Mouse (Mus musculus) liver, postnatal 0 days (tissue): ENCODE measurements at regions not wholly inside any gene's neighbourhood (a gene's known extent, or its start where the extent isn't known, plus 50 kb on each side); places are given as distances from the start of the nearest gene placed in this dataset.

Experiments used
- ATAC-seq: fragments of 200-750 bp; cut with Nextera tagmentation; 2 replicates; pipeline ENCODE4 v1.8.0; 2017; ENCODE audit warnings: mild to moderate bottlenecking, moderate library complexity
- DNase-seq: peaks from one replicate; pipeline ENCODE4 v3.0.0-alpha.2; 2016
- H3K27ac ChIP-seq: fragments of 300-500 bp; sonication (generic); 2 replicates; pipeline ENCODE4 v1.5.1; 2014; ENCODE audit warnings: antibody characterized with exemption, moderate library complexity, mild to moderate bottlenecking, low read depth
- H3K27me3 ChIP-seq: fragments of 300-500 bp; sonication (generic); 2 replicates; pipeline ENCODE4 v1.6.1; 2014; ENCODE audit warnings: low read length, control low read depth, mixed read lengths; ENCODE audit not compliant: insufficient read depth
- H3K36me3 ChIP-seq: fragments of 300-500 bp; sonication (generic); replicated peaks from 2 replicates; pipeline ENCODE4 v1.6.1; 2014; ENCODE audit warnings: mild to moderate bottlenecking, control low read depth, low read length, moderate library complexity, mixed read lengths; ENCODE audit not compliant: insufficient read depth
- H3K4me1 ChIP-seq: fragments of 300-500 bp; sonication (generic); 2 replicates; pipeline ENCODE4 v1.6.1; 2014; ENCODE audit warnings: antibody characterized with exemption, mild to moderate bottlenecking, control low read depth; ENCODE audit not compliant: insufficient read depth
- H3K4me2 ChIP-seq: fragments of 300-500 bp; sonication (generic); 2 replicates; pipeline ENCODE4 v1.6.1; 2014; ENCODE audit warnings: low read depth, mild to moderate bottlenecking, low read length, moderate library complexity, mixed read lengths
- H3K4me3 ChIP-seq: fragments of 300-500 bp; sonication (generic); 2 replicates; pipeline ENCODE4 v1.5.1; 2014; ENCODE audit warnings: low read depth, low read length
- H3K9ac ChIP-seq: fragments of 300-500 bp; sonication (generic); replicated peaks from 2 replicates; pipeline ENCODE4 v1.6.1; 2014; ENCODE audit warnings: mild to moderate bottlenecking, moderate library complexity
- H3K9me3 ChIP-seq: fragments of 300-500 bp; sonication (generic); 2 replicates; pipeline ENCODE4 v1.6.1; 2016; ENCODE audit warnings: mild to moderate bottlenecking, control low read depth, low read length, mixed read lengths
- CTCF ChIP-seq: sonication (generic); IDR thresholded peaks from 2 replicates; pipeline ENCODE4 v1.5.1; 2016; ENCODE audit warnings: antibody characterized with exemption, low read depth
- EP300 ChIP-seq: IDR thresholded peaks from 2 replicates; pipeline ENCODE4 v1.6.1; 2016; ENCODE audit warnings: antibody characterized with exemption, low read depth, mild to moderate bottlenecking
- WGBS: fragments of 180-500 bp; shearing (Covaris S2); extraction: QIAGEN DNeasy Blood & Tissue Kit; methylation state at CpG from one replicate; pipeline ENCODE4 v1.1.7; 2014; ENCODE audit not compliant: insufficient replicate concordance; 5-methylcytosine and 5-hydroxymethylcytosine counted together

DNA sequence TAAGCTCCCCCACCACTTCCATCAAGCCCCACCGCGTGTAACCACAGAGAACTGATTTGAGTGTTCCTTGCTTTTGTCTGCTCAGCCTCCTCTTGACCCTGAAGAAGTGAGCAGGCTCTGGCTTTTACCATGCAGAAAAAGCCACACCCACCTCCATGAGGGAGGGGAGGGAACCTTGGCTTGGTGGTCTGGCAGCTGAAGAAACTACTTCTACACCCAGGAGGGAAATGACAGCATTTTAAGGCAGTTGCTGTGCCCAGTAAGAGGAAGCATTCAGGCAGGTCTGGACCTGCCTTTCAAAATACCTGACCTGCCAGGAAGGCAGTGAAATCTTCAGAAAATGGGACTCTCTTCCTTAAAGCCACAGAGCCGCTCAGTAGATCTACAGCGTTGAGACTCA, 156.9 kb upstream of the Ofcc1 start:
- H3K27ac ChIP-seq, result no peak overlapping the region
- no peak overlapping the region for H3K9ac ChIP-seq
- WGBS, result 54% methylated on average over 4 of the region's 4 CpGs
- no peaks in the 10 kb centered on the region for H3K9me3 ChIP-seq
- H3K4me2 ChIP-seq, result no peak overlapping the region
- no peaks in the 10 kb centered on the region for H3K4me1 ChIP-seq
- no peaks in the 10 kb centered on the region for H3K27me3 ChIP-seq
- TF ChIP-seq CTCF, result no peak
- TF ChIP-seq EP300, result no peak
- no peak overlapping the region for H3K4me3 ChIP-seq
- ATAC-seq (no peak), DNase-seq (no peak)
- no peaks in the 10 kb centered on the region for H3K36me3 ChIP-seq

DNA sequence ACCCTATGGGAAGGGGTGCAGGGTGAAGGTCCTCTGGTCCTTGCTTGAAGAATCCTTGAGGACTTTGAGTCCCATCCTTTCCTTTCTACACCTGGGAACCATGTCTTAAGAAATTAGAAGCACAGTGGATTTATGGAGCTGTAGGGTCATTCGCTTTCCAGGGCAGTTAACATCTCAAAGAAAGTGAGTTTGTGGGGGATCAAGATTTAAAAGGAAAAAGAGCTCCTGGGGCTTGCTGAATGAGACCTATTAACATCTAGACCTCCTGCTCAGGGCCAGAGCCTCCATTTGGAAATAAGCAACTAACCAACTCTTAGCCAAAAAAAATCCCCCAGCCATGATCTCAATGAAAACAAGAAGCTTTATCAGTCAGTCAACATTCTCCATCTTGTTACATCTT, 148.0 kb upstream of the Ofcc1 start:
- H3K9me3 ChIP-seq, result no peaks in the 10 kb centered on the region

DNA sequence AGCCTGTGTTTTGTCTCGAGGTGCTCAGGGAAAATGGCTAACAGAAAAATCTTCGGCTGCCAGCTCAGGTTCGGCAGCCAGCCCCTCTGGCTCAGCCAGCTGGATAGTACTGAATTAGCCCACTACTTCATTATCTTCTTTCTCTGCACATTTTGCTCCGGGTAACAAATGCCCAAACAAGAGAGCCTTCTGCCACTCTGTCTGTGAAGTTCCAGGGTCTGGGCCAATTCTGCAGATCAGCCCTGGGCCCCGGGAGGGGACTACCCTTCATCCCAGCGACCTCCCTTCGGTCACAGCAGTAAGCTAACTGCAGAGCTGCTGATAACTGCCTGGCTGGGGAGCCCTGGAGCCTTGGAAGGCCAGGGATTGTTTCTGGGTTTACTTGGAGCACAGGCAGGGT, 119.6 kb upstream of the Ofcc1 start:
- Histone ChIP-seq H3K4me2 (no peak overlapping the region), H3K27ac (no peak overlapping the region), H3K9me3 (no peaks in the 10 kb centered on the region), H3K9ac (no peak overlapping the region), H3K27me3 (no peaks in the 10 kb centered on the region), H3K4me3 (no peak overlapping the region), H3K36me3 (no peaks in the 10 kb centered on the region), H3K4me1 (no peaks in the 10 kb centered on the region)
- ATAC-seq (no peak), DNase-seq (no peak)
- TF ChIP-seq CTCF, result no peak
- no peak for TF ChIP-seq EP300
- 55% methylated on average over 7 of the region's 7 CpGs for WGBS

More for the DNA sequence above, 148.0 kb upstream of the Ofcc1 start:
- no peaks in the 10 kb centered on the region for H3K4me1 ChIP-seq
- no peak for TF ChIP-seq EP300
- no peak for TF ChIP-seq CTCF
- ATAC-seq (no peak), DNase-seq (no peak)
- no peak overlapping the region for H3K4me2 ChIP-seq
- no peak overlapping the region for H3K27ac ChIP-seq
- no peaks in the 10 kb centered on the region for H3K36me3 ChIP-seq
- H3K4me3 ChIP-seq, result no peak overlapping the region
- H3K9ac ChIP-seq, result no peak overlapping the region
- no peaks in the 10 kb centered on the region for H3K27me3 ChIP-seq
- WGBS, result 65% methylated on average over 1 of the region's 1 CpGs

DNA sequence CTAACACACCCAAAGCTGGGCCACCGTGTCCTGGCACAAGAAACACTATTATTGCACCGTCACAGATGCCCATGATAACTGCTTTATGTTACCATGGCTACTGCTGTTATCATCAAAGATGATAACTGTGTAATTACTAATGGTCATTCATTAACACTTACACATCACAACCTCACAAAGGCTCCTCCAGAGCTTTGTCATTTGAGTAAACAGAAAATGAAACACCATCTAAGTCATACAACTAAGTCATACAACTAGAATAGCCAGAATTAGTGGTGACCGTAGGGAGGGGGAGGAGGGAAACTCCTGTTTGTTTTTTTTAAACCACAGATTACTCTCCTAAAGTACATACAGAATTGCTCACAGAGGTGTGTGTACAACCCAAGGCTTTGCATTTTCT, 111.4 kb upstream of the Ofcc1 start:
- Histone ChIP-seq H3K27me3 (no peaks in the 10 kb centered on the region), H3K9me3 (no peaks in the 10 kb centered on the region), H3K4me3 (no peak overlapping the region), H3K36me3 (no peaks in the 10 kb centered on the region), H3K4me1 (no peaks in the 10 kb centered on the region), H3K9ac (no peak overlapping the region), H3K4me2 (no peak overlapping the region), H3K27ac (no peak overlapping the region)
- DNase-seq (no peak), ATAC-seq (no peak)
- TF ChIP-seq CTCF, result no peak
- TF ChIP-seq EP300, result no peak
- WGBS, result 76% methylated on average over 3 of the region's 3 CpGs

DNA sequence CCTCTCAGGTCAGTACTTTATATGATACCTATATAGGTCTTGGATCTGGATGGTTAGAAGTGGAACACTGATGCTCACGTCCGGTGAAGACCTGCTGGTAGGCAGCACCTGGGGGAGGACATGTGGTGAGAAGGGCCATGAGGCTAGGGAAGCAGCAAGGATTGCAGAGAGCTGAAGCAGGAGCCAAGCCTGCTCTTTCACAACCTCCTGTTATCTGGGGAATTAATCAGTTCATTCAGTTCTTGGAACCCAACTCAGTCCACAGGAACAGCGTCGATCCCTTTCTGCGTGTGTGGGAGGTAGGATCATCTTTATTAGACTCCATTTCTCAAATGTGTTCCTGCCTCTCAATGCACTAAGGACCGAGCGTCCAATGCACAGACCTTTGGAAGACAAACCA, 107.9 kb upstream of the Ofcc1 start:
- no peak for TF ChIP-seq EP300
- H3K4me2 ChIP-seq, result no peak overlapping the region
- H3K4me1 ChIP-seq, result no peaks in the 10 kb centered on the region
- no peaks in the 10 kb centered on the region for H3K36me3 ChIP-seq
- no peaks in the 10 kb centered on the region for H3K9me3 ChIP-seq
- WGBS, result 74% methylated on average over 7 of the region's 7 CpGs
- H3K4me3 ChIP-seq, result no peak overlapping the region
- ATAC-seq, result no peak
- no peak overlapping the region for H3K27ac ChIP-seq
- no peaks in the 10 kb centered on the region for H3K27me3 ChIP-seq
- DNase-seq, result no peak
- no peak overlapping the region for H3K9ac ChIP-seq

DNA sequence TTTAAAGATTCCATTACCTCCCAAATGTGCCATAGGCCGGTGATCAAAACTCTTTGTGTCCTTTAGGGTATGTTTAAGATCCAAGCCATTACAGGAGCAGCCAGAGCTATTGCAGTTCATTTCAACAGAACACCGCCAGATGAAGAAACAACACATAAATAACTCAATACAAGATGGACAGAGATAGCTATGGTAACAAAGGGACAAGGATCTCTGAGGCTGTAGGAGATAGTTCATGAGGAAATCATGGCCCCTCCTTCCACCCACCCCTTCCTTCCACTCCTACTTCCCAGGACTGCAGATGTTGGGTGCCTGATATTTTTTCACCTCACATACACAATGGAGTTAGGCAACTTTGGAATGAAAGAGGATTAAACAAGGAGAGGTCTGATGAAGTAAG, 92.1 kb upstream of the Ofcc1 start:
- TF ChIP-seq EP300 (no peak), CTCF (no peak)
- Histone ChIP-seq H3K27ac (no peak overlapping the region), H3K4me3 (no peak overlapping the region), H3K4me1 (no peaks in the 10 kb centered on the region), H3K9me3 (no peaks in the 10 kb centered on the region), H3K27me3 (no peaks in the 10 kb centered on the region), H3K9ac (no peak overlapping the region), H3K4me2 (no peak overlapping the region), H3K36me3 (no peaks in the 10 kb centered on the region)
- ATAC-seq (no peak), DNase-seq (no peak)
- 75% methylated on average over 2 of the region's 2 CpGs for WGBS

DNA sequence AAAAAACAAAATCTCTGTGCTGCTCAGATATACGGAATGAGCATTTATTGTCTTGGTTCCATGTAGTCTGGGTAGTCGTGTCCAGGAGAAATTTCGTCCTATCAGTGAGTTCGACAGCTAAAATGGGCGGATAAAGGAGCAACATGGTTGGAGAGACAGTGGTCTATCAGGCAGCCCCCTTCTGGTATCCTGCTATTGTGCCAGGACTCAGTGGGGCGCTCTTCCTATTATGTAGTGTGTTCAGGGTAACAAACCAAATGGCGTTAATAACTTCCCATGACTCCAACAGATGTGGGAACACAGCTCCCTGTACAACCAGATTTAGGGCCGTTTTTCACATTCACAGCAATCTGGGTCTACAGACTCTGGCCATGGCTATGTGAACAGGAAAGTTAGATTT, 68.6 kb upstream of the Ofcc1 start:
- TF ChIP-seq EP300 (no peak), CTCF (no peak)
- Histone ChIP-seq H3K4me2 (no peak overlapping the region), H3K27ac (no peak overlapping the region), H3K9me3 (no peaks in the 10 kb centered on the region), H3K27me3 (no peaks in the 10 kb centered on the region), H3K4me3 (no peak overlapping the region), H3K36me3 (no peaks in the 10 kb centered on the region), H3K9ac (no peak overlapping the region), H3K4me1 (no peaks in the 10 kb centered on the region)
- ATAC-seq (no peak), DNase-seq (no peak)
- WGBS, result 76% methylated on average over 8 of the region's 8 CpGs
